Mouse (Mus musculus) CH12.LX (cell line): ENCODE measurements at regions not wholly inside any gene's neighbourhood (a gene's known extent, or its start where the extent isn't known, plus 50 kb on each side); places are given as distances from the start of the nearest gene placed in this dataset.
"Not testable (repeated sequence)": the region's sequence is repeated elsewhere in the genome, so short reads cannot be mapped to it uniquely, and the experiment has no call there.

Source experiments
- CTCF ChIP-seq, 2 experiments: IDR thresholded peaks in 1 of 2; conservative IDR thresholded peaks in 1 of 2; 2 replicates each; pipeline ENCODE4 v1.5.1; 2011 to 2012; ENCODE audit warnings: low read depth in 2 of 2, low read length in 2 of 2, improper control_type of control experiment in 1 of 2, inconsistent platforms in 1 of 2, mild to moderate bottlenecking in 1 of 2, moderate library complexity in 1 of 2
- E2F4 ChIP-seq: IDR thresholded peaks from 2 replicates; pipeline ENCODE4 v1.6.1; 2011; ENCODE audit warnings: low read depth, low read length, improper control_type of control experiment; ENCODE audit not compliant: insufficient replicate concordance
- KAT2A ChIP-seq: IDR thresholded peaks from 2 replicates; pipeline ENCODE4 v1.6.1; 2012; ENCODE audit warnings: low read length, improper control_type of control experiment, inconsistent platforms; ENCODE audit not compliant: insufficient replicate concordance
- POLR2A ChIP-seq: IDR thresholded peaks from 2 replicates; pipeline ENCODE4 v1.6.1; 2011; ENCODE audit warnings: low read depth, mild to moderate bottlenecking, improper control_type of control experiment, low read length
- RAD21 ChIP-seq: IDR thresholded peaks from 2 replicates; pipeline ENCODE4 v1.6.1; 2011; ENCODE audit warnings: low read depth, mild to moderate bottlenecking, low read length, improper control_type of control experiment, moderate library complexity
- SMC3 ChIP-seq: IDR thresholded peaks from 2 replicates; pipeline ENCODE4 v1.6.1; 2011; ENCODE audit warnings: low read depth, low read length, improper control_type of control experiment
- ZKSCAN1 ChIP-seq: IDR thresholded peaks from 2 replicates; pipeline ENCODE4 v1.6.1; 2012; ENCODE audit warnings: low read depth, inconsistent platforms, low read length, improper control_type of control experiment, borderline replicate concordance

DNA sequence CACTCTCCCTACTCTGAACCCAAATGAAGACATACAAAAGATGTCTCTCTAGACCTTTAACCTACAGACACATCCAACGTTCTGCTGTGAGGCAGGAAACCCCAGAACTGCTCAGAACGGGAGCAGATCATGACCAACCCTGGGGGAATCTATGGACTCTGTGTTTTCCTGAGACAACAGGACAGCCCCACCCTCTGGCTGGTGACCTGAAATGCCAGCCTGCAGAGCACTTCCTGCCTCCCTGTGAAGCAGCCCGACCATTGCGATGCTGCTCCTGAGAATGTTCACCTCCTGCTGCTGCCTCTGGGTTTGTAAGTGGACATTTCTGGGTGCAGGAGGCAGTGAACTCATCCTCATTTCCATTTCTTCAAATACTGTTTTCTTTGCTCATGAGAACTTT lies 153.0 kb downstream of the Stard3nl start:
- TF ChIP-seq CTCF (conservative IDR thresholded peaks at IDR 0.05 in 1 of 2, IDR thresholded peaks at IDR 0.05 in 1 of 2; ENCODE audit: low read depth in 2 of 2, low read length in 2 of 2); KAT2A; E2F4; RAD21; ZKSCAN1; POLR2A; SMC3: not testable (repeated sequence)
